Mouse (Mus musculus) neural tube, embryonic 11.5 days (tissue): Measurements from ENCODE around the gene Prkaca. TPM values are rescaled to one million over a fixed set of nuclear protein-coding genes. Genes with fewer than 3 reads are reported as not detected.

Experiments used
- ATAC-seq: fragments of 200-750 bp; cut with Nextera tagmentation; 2 replicates; pipeline ENCODE4 v1.8.0; 2017; ENCODE audit warnings: moderate number of reproducible peaks, mild to moderate bottlenecking, moderate TSS enrichment, moderate library complexity; ENCODE audit not compliant: insufficient read depth, low FRiP score, low TSS enrichment
- DNase-seq: peaks from one replicate; pipeline ENCODE4 v3.0.0-alpha.2; 2015; ENCODE audit warnings: low spot score
- H3K27ac ChIP-seq: fragments of 300-500 bp; sonication (generic); 2 replicates; pipeline ENCODE4 v1.5.1; 2014; ENCODE audit warnings: low read depth, mild to moderate bottlenecking, low read length
- H3K27me3 ChIP-seq: fragments of 300-500 bp; sonication (generic); 2 replicates; pipeline ENCODE4 v1.6.1; 2014; ENCODE audit warnings: mild to moderate bottlenecking, low read length, mixed read lengths; ENCODE audit not compliant: control insufficient read depth, insufficient read depth
- H3K36me3 ChIP-seq: fragments of 300-500 bp; sonication (generic); 2 replicates; pipeline ENCODE4 v1.6.1; 2014; ENCODE audit warnings: mild to moderate bottlenecking, low read length, moderate library complexity, mixed read lengths; ENCODE audit not compliant: control insufficient read depth, insufficient read depth
- H3K4me1 ChIP-seq: fragments of 300-500 bp; sonication (generic); 2 replicates; pipeline ENCODE4 v1.6.1; 2014; ENCODE audit warnings: low read length, mixed read lengths; ENCODE audit not compliant: control insufficient read depth, insufficient read depth
- H3K4me2 ChIP-seq: fragments of 300-500 bp; sonication (generic); 2 replicates; pipeline ENCODE4 v1.6.1; 2014; ENCODE audit warnings: low read depth, mild to moderate bottlenecking, moderate library complexity
- H3K4me3 ChIP-seq: fragments of 300-500 bp; sonication (generic); 2 replicates; pipeline ENCODE4 v1.5.1; 2014; ENCODE audit warnings: low read depth, low read length
- H3K9ac ChIP-seq: fragments of 300-500 bp; sonication (generic); 2 replicates; pipeline ENCODE4 v1.6.1; 2014; ENCODE audit warnings: mild to moderate bottlenecking, low read length
- H3K9me3 ChIP-seq: fragments of 300-500 bp; sonication (generic); 2 replicates; pipeline ENCODE4 v1.6.1; 2016; ENCODE audit warnings: low read length; ENCODE audit not compliant: control insufficient read depth
- WGBS: fragments of 180-500 bp; shearing (Covaris S2); extraction: QIAGEN DNeasy Blood & Tissue Kit; methylation state at CpG from one replicate; pipeline ENCODE4 v1.1.7; 2014; 5-methylcytosine and 5-hydroxymethylcytosine counted together
- polyA plus RNA-seq: library from polyadenylated mRNA; unstranded; fragments of >200 nt; fragmentation: Nextera tagmentation; extraction: Ambion mirVana; gene quantifications from 2 replicates; pipeline ENCODE4 v1.2.1, GENCODE M21; 2014

Gene Prkaca
- polyA plus RNA-seq, 1 experiment from 2014 or later = 154 TPM

GRCm38 (mm10) chr8:83941066-83941677 is 31.6 kb upstream of the Prkaca start:
- Histone ChIP-seq H3K9me3 (no peaks in the 10 kb centered on the region), H3K27me3 (no peaks in the 10 kb centered on the region), H3K4me3 (no peak overlapping the region), H3K4me1 (no peaks in the 10 kb centered on the region), H3K9ac (no peak overlapping the region), H3K27ac (no peak overlapping the region), H3K4me2 (no peak overlapping the region), H3K36me3 (peaks cover 8% of the 10 kb centered on the region)
- ATAC-seq (no peak), DNase-seq (no peak)
- 84% methylated on average over 6 of the region's 6 CpGs for WGBS

- ATAC-seq (no peak), DNase-seq (no peak)
- H3K4me3 ChIP-seq = no peak overlapping the region
- no peak overlapping the region for H3K27ac ChIP-seq
- H3K36me3 ChIP-seq = peaks cover 6% of the 10 kb centered on the region
- no peaks in the 10 kb centered on the region for H3K4me1 ChIP-seq
- no peak overlapping the region for H3K9ac ChIP-seq
- H3K9me3 ChIP-seq = no peaks in the 10 kb centered on the region
- H3K27me3 ChIP-seq = no peaks in the 10 kb centered on the region
- H3K4me2 ChIP-seq = no peak overlapping the region
- WGBS = 80% methylated on average over 1 of the region's 1 CpGs
Measured at GRCm38 (mm10) chr8:83942446-83942845, 30.3 kb upstream of the Prkaca start.

GRCm38 (mm10) chr8:83945540-83945939 is 27.3 kb upstream of the Prkaca start:
- Histone ChIP-seq H3K27ac (no peak overlapping the region), H3K9ac (no peak overlapping the region), H3K36me3 (no peaks in the 10 kb centered on the region), H3K4me1 (no peaks in the 10 kb centered on the region), H3K4me3 (no peak overlapping the region), H3K9me3 (no peaks in the 10 kb centered on the region), H3K4me2 (no peak overlapping the region), H3K27me3 (no peaks in the 10 kb centered on the region)
- 73% methylated on average over 3 of the region's 3 CpGs for WGBS
- DNase-seq = no peak
- no peak for ATAC-seq

GRCm38 (mm10) chr8:83954749-83955105 is 18.1 kb upstream of the Prkaca start:
- ATAC-seq (no peak; the same call in 1 of the 2 replicates), DNase-seq (no peak)
- peak overlapping the region; percentile 52 for H3K4me2 ChIP-seq
- no peaks in the 10 kb centered on the region for H3K36me3 ChIP-seq
- peak overlapping the region; percentile 40 for H3K4me3 ChIP-seq
- H3K9ac ChIP-seq = peak overlapping the region; percentile 50
- no peak overlapping the region for H3K27ac ChIP-seq
- H3K9me3 ChIP-seq = no peaks in the 10 kb centered on the region
- peaks cover 5% of the 10 kb centered on the region; the same call in 1 of the 2 replicates for H3K4me1 ChIP-seq
- no peaks in the 10 kb centered on the region for H3K27me3 ChIP-seq
- WGBS = 2% methylated on average over 14 of the region's 14 CpGs

GRCm38 (mm10) chr8:83955106-83955957 is 17.5 kb upstream of the Prkaca start, which contains the start of the genes Gm10644 and Asf1b:
Gm10644 (minus strand) TSS chr8:83955205.
Asf1b (plus strand) TSS chr8:83955507.
- Histone ChIP-seq H3K4me2 (peak within 1 kb of the TSS; percentile 88), H3K36me3 (no peaks in the 10 kb centered on the region), H3K27ac (no peak within 1 kb of the TSS), H3K4me3 (peak within 1 kb of the TSS; percentile 52), H3K9ac (peak within 1 kb of the TSS; percentile 58), H3K4me1 (peaks cover 5% of the 10 kb centered on the region; the same call in 1 of the 2 replicates), H3K9me3 (no peaks in the 10 kb centered on the region), H3K27me3 (no peaks in the 10 kb centered on the region)
- peak; percentile 100 for DNase-seq
- under 1% methylated on average over 75 of the region's 75 CpGs for WGBS
- peak; percentile 99 for ATAC-seq

GRCm38 (mm10) chr8:83955958-83956218 is 16.9 kb upstream of the Prkaca start:
- Histone ChIP-seq H3K4me3 (peak overlapping the region; percentile 52), H3K27me3 (no peaks in the 10 kb centered on the region), H3K9ac (peak overlapping the region; percentile 58), H3K9me3 (no peaks in the 10 kb centered on the region), H3K4me2 (peak overlapping the region; percentile 88), H3K36me3 (no peaks in the 10 kb centered on the region), H3K4me1 (peaks cover 5% of the 10 kb centered on the region; the same call in 1 of the 2 replicates), H3K27ac (no peak overlapping the region)
- DNase-seq (no peak), ATAC-seq (no peak; the same call in 1 of the 2 replicates)
- 1% methylated on average over 15 of the region's 15 CpGs for WGBS

GRCm38 (mm10) chr8:83956789-83957188 is 16.0 kb upstream of the Prkaca start:
- Histone ChIP-seq H3K27ac (no peak overlapping the region), H3K4me1 (peaks cover 5% of the 10 kb centered on the region; the same call in 1 of the 2 replicates), H3K9me3 (no peaks in the 10 kb centered on the region), H3K27me3 (no peaks in the 10 kb centered on the region), H3K4me2 (peak overlapping the region; percentile 88), H3K9ac (no peak overlapping the region), H3K36me3 (no peaks in the 10 kb centered on the region), H3K4me3 (peak overlapping the region; percentile 52)
- WGBS = 38% methylated on average over 1 of the region's 1 CpGs
- ATAC-seq (no peak), DNase-seq (no peak)

- 88% methylated on average over 5 of the region's 5 CpGs for WGBS
- DNase-seq (no peak), ATAC-seq (no peak)
- Histone ChIP-seq H3K27me3 (no peaks in the 10 kb centered on the region), H3K4me3 (no peak overlapping the region), H3K27ac (no peak overlapping the region), H3K4me1 (no peaks in the 10 kb centered on the region), H3K36me3 (peaks cover 4% of the 10 kb centered on the region), H3K9me3 (no peaks in the 10 kb centered on the region), H3K9ac (no peak overlapping the region), H3K4me2 (no peak overlapping the region)
Measured at GRCm38 (mm10) chr8:83964015-83964765, 8.6 kb upstream of the Prkaca start.
